Comparison of ENCODE assay signal across 7 mouse cellular contexts in the genomic region with DNA sequence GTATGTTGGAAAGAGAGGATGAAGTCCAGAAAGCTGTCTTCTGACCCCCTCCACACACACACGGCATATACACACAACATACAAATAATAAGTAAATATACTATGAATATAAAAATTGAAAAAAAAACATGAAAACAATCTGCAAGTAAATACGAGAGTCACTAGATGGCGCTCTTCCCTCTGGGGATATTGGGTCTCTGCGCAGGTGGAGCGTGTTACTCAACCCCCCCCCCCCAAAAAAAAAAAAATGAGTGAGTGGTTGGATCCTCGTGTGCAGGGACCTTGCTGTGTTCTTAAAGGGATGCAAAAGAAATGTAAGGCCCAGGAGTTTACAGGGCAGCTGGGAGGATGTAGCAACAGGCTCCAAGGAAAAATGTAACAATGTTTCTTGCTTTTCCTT. TPM values are rescaled to one million over a fixed set of nuclear protein-coding genes. Genes with fewer than 3 reads are reported as not detected.
DNase-seq lines count a peak whose midpoint lies in the region; ATAC-seq lines count a peak whose summit lies in the region.

No protein-coding gene starts in this region.

- H3K27ac ChIP-seq in kidney, embryonic 14.5 days (ENCODE audit: low read depth, low read length) = no peak overlapping the region

- H3K4me3 ChIP-seq in kidney, embryonic 14.5 days (ENCODE audit: low read length) = no peak overlapping the region

- H3K4me1 ChIP-seq in kidney, embryonic 14.5 days (ENCODE audit: control insufficient read depth, insufficient read depth, low read length) = no peaks in the 10 kb centered on the region

- DNase-seq in kidney, postnatal 10 days = peak; percentile 51
- DNase-seq in 416B (ENCODE audit: low read depth) = peak; percentile 81
- DNase-seq in CD8-positive naive resting alpha-beta T cell, adult 2 months (ENCODE audit: low read depth in 2 of 2, low spot score in 2 of 2) = peak; percentile 21 to 33
- DNase-seq in cerebellum, postnatal 25 days = peak; percentile 15 to 50
- peak; percentile 91 for DNase-seq in naive thymus-derived CD4-positive, alpha-beta T cell, adult 2 months (ENCODE audit: low read depth)
- DNase-seq in gastrocnemius, postnatal 25 days = no peak

- no peak overlapping the region for H3K9ac ChIP-seq in kidney, embryonic 14.5 days (ENCODE audit: low read depth, low read length)

- no peak overlapping the region for H3K4me2 ChIP-seq in kidney, embryonic 14.5 days (replicated peaks; ENCODE audit: low read depth, low read length)

- no peaks in the 10 kb centered on the region for H3K36me3 ChIP-seq in kidney, embryonic 14.5 days (ENCODE audit: control insufficient read depth, insufficient read depth, low read length)

- WGBS in kidney, embryonic 14.5 days = 2% methylated on average over 6 of the region's 6 CpGs

- ATAC-seq in kidney, embryonic 14.5 days (ENCODE audit: low FRiP score, low TSS enrichment) = no peak

- H3K9me3 ChIP-seq in kidney, embryonic 14.5 days (ENCODE audit: control insufficient read depth, low read length) = no peaks in the 10 kb centered on the region

- H3K27me3 ChIP-seq in kidney, embryonic 14.5 days (ENCODE audit: control insufficient read depth, insufficient read depth, low read length) = no peaks in the 10 kb centered on the region

RNA-seq across cellular contexts. Expression of a gene that starts 5.6 kb away (rescaled TPM):
- 254 and 273 TPM in 2 replicates for polyA plus RNA-seq in kidney, embryonic 14.5 days (2014; fragmentation: Nextera tagmentation; extraction: Ambion mirVana)
- total RNA-seq in gastrocnemius, postnatal 25 days (2021) = 10 to 100 TPM; 52.9 to 58.1 TPM

RNA-seq across cellular contexts. Expression of a gene that starts 39.3 kb away (rescaled TPM):
- polyA plus RNA-seq in kidney, embryonic 14.5 days (2014; fragmentation: Nextera tagmentation; extraction: Ambion mirVana) = 2.5 and 2.9 TPM in 2 replicates
- 1 to 10 TPM; 4.0 to 4.2 TPM for total RNA-seq in gastrocnemius, postnatal 25 days (2021)
